Mouse (Mus musculus) brain, embryonic 14.5 days (tissue): Measurements from ENCODE around the gene Wdr83os.
"Not testable (repeated sequence)": the region's sequence is repeated elsewhere in the genome, so short reads cannot be mapped to it uniquely, and the experiment has no call there.

ENCODE experiments used
- CTCF ChIP-seq: fragments of 200-500 bp; IDR thresholded peaks from 2 replicates; pipeline ENCODE4 v1.5.1; 2012; ENCODE audit warnings: inconsistent platforms, mild to moderate bottlenecking, moderate library complexity, borderline replicate concordance; ENCODE audit not compliant: insufficient read depth, insufficient read length; ENCODE audit errors: extremely low read depth
- POLR2A ChIP-seq: fragments of 200-500 bp; IDR thresholded peaks from 2 replicates; pipeline ENCODE4 v1.6.1; 2012; ENCODE audit warnings: mild to moderate bottlenecking, inconsistent platforms, borderline replicate concordance; ENCODE audit not compliant: poor library complexity, insufficient read depth, insufficient read length, severe bottlenecking; ENCODE audit errors: extremely low read depth

DNA sequence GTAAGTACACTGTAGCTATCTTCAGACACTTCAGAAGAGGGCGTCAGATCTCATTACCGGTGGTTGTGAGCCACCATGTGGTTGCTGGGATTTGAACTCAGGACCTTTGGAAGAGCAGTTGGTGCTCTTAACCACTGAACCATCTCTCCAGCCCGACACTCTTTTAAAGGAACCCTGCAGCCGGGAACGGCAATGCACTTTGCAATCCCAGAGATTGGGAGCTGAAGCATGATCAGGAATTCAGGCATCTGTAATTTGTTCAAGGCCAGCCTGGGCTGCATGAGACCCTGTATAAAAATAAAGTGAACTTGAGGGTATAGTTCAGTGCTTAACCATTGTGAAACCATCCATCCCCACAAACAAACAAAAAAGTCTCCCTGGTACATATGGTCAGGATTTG lies 39.7 kb downstream of the Wdr83os start:
- not testable (repeated sequence) for TF ChIP-seq CTCF, POLR2A
